ENCODE assay signal across 27 mouse cellular contexts in the genomic region with DNA sequence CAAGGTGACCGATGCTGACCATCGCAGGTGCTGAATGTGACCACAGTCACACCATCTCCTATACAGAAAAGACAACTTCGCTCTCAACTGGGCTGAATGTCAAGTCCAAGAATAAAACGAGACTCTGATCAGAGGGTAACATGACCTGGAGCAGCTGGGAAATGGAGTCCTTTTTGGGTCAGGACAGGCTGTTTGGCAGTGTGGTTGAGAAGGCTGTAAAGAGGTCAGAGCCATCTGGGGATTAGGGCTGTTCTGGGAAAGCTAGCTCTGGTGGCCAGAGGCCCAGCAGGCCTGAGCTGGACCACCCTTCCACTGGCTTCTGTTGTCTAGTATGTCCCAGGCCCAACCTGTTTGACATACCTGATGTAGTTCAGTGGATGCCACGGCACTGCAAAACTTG. TPM values are rescaled to one million over a fixed set of nuclear protein-coding genes. Genes with fewer than 3 reads are reported as not detected.
A peak's percentile ranks its signal among the peaks of the same experiment; 100 is the strongest.
DNase-seq lines count a peak whose midpoint lies in the region; TF ChIP-seq lines count a peak whose summit lies in the region.
"Had no signal": no experiment of that assay in that cellular context is flagged by ENCODE, and none has a peak within 500 bp of the region (broad histone marks: within the 10 kb centered on the region; RNA-seq: fewer than 3 reads in every experiment).

No protein-coding gene starts in this region.

- TF ChIP-seq CTCF in gastrocnemius, adult 2 months (IDR thresholded peaks at IDR 0.05), result no peak

- peak overlapping the region; percentile 43 for H3K4me3 ChIP-seq in gastrocnemius, adult 2 months
- H3K4me3 ChIP-seq: embryonic facial prominence, embryonic 12.5 days; embryonic facial prominence, embryonic 15.5 days; heart, embryonic 12.5 days; heart, embryonic 15.5 days; intestine, embryonic 15.5 days had no signal

- intact Hi-C loops in gastrocnemius, adult 2 months (cut with DNase I), result no loop called here

- DNase-seq in gastrocnemius, adult 2 months, result peak; percentile 49
- no peak for DNase-seq in gastrocnemius, postnatal 4 days (ENCODE audit: low spot score in 2 of 2)
- peak; percentile 70 for DNase-seq in adipocyte (ENCODE audit: low spot score)
- DNase-seq in gastrocnemius, postnatal 25 days, result peak; percentile 41
- DNase-seq in skeletal muscle tissue, adult 2 months (ENCODE audit: low read depth, low spot score), result peak; percentile 45
- DNase-seq in cerebellum, postnatal 10 days, result no peak
- DNase-seq in right cerebral cortex, postnatal 36 days (ENCODE audit: low spot score in 2 of 2), result no peak
- DNase-seq: adrenal gland, adult 2 months; adrenal gland, postnatal 14 days; B cell, adult 2 months; cerebellum, adult 11-12 months; cerebellum, adult 8-10 months; cerebellum, postnatal 14 days; forebrain, postnatal 0 days; heart, adult 18-20 months; heart, postnatal 10 days; heart, postnatal 36 days; kidney, adult 11 months had no signal

- H3K27ac ChIP-seq in gastrocnemius, adult 2 months, result peak overlapping the region; percentile 74
- H3K27ac ChIP-seq: embryonic facial prominence, embryonic 12.5 days; embryonic facial prominence, embryonic 15.5 days; heart, embryonic 15.5 days; hindbrain, embryonic 14.5 days; intestine, embryonic 15.5 days had no signal

RNA-seq across cellular contexts. Expression of gene Gm14214, which starts 31.2 kb away (rescaled TPM):
- total RNA-seq in gastrocnemius, adult 2 months (2021), result not detected
- not detected for total RNA-seq in gastrocnemius, postnatal 4 days (2021)
- total RNA-seq in gastrocnemius, postnatal 25 days (2021), result not detected
- total RNA-seq: adrenal gland, adult 2 months; adrenal gland, postnatal 14 days; adrenal gland, postnatal 4 days; CH12.LX; forebrain, postnatal 0 days; G1E; heart, adult 18-20 months; heart, postnatal 10 days; heart, postnatal 36 days had no signal

RNA-seq across cellular contexts. Expression of gene Raly, which starts 52.3 kb away (rescaled TPM):
- total RNA-seq in gastrocnemius, adult 2 months (2021), result 10 to 100 TPM; 62.5 to 70.7 TPM
- 100 to 1,000 TPM; 188 to 189 TPM for total RNA-seq in gastrocnemius, postnatal 4 days (2021)
- 10 to 100 TPM; 64.6 to 69.4 TPM for total RNA-seq in gastrocnemius, postnatal 25 days (2021)

RNA-seq across cellular contexts. Expression of gene a, which starts 52.6 kb away (rescaled TPM):
- total RNA-seq in gastrocnemius, adult 2 months (2021), result not detected
- not detected for total RNA-seq in gastrocnemius, postnatal 4 days (2021)
- not detected for total RNA-seq in gastrocnemius, postnatal 25 days (2021)
- total RNA-seq: adrenal gland, adult 2 months; adrenal gland, postnatal 14 days; adrenal gland, postnatal 4 days; G1E; heart, adult 18-20 months; heart, postnatal 10 days; heart, postnatal 36 days had no signal

Comparison
In these comparisons a context has a peak if more than half of its experiments do, and no peak if none do; other contexts are left out.
1. DNase-seq: peak in gastrocnemius, adult 2 months (single experiment), adipocyte (single experiment), gastrocnemius, postnatal 25 days (single experiment) and skeletal muscle tissue, adult 2 months (single experiment); none in gastrocnemius, postnatal 4 days (0 of 2), cerebellum, postnatal 10 days (0 of 2) and right cerebral cortex, postnatal 36 days (0 of 2).